Mouse (Mus musculus) cerebellum, postnatal 36 days (tissue): ENCODE measurements around the gene Topaz1.
A peak's percentile ranks its signal among the peaks of the same experiment; 100 is the strongest.

Source experiments
- DNase-seq, 2 experiments: peaks; one replicate each; pipeline ENCODE4 v3.0.0; 2021 to 2022; ENCODE audit warnings: mixed read lengths in 2 of 2

Topaz1 gene

DNA sequence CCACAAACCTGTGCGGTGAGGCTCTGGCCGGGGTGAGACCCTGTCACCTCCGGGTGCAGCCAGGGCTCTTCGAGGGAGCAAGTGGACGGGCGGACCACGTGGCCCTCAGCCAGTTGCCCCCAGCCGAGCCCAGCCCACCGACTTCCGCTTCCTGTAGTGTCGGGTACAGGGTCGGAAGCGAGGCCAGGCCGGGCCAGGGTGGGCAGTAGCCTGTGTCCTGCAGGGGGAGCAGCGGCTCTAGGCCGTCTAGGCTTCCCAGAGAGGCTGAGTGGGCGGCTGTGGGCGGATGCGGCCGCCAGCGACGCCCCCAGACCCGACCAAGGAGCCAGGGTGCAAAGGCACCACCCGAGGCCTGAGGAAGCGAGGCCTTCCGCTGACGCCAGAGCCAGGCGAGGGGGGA, at the start of gene Topaz1:
Topaz1 (plus strand) TSS at position 287 of the 400 bp plus-strand sequence.
- DNase-seq, result no peak

GRCm38 (mm10) chr9:122701817-122702216, 45.3 kb upstream of the Topaz1 start:
- DNase-seq, result no peak

DNA sequence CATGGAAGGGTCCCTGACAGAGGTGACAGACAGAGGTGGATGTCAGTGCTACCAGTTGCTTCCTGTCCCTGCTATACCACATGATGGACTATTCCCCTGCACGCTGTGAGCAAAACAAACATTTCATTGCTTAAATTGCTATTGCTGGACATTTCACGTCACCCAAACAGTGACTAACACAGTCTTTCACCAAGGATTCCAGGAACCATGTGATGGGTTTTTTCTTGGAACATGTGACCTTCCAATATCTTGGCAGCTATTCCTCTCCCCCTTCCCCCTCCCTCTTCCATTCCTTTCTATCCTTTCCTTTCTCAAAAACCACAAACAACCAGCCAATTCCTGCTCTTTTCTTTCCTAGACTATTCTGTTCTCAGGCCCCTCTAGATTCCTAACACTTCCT, 33.3 kb upstream of the Topaz1 start:
- no peak for DNase-seq

- no peak for DNase-seq
Observed at GRCm38 (mm10) chr9:122715046-122715445, 32.1 kb upstream of the Topaz1 start.

DNA sequence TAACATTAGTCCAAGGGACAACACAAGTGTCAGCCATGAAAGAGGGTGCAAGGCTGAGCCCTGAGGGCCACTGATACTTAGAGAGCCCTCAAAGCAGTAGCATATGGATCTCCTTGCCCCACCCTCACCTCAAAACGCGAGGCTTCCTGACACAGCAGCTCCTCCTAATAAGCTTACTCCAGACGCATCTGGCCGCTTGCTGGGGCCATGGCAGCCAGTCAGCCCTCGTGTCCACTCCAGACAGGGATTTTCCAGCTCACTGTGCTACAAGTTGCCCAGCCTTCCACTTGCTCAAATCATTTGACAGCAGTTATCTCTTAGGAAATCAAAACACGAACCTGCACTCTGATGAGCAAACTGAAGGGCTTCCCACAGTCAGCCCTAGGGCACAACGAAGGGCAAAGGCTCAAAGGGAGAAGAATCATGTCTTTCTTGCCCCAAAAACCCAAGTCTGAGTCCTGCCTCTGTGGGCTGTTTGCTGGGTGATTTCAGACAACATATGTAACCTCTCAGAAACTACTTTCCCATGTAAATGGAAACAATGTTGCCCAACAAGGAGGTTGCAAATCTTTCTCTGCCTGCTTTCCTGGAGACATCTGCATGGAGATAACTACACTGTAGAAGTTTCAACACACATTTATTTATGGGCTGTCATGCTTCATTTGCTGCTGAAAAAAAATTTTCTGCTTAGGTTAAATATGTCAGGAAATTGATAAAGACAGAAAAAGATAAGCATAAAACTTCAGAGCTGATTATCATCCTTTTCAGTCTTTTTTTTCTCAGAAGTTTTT, 30.8 kb upstream of the Topaz1 start:
- DNase-seq, result no peak

GRCm38 (mm10) chr9:122722296-122722695, 24.9 kb upstream of the Topaz1 start:
- DNase-seq, result no peak

- DNase-seq, result no peak
Observed at GRCm38 (mm10) chr9:122725046-122725765, 21.9 kb upstream of the Topaz1 start.

GRCm38 (mm10) chr9:122729500-122729899, 17.6 kb upstream of the Topaz1 start:
- DNase-seq, result peak; percentile 28 to 56

GRCm38 (mm10) chr9:122732126-122732810, 14.9 kb upstream of the Topaz1 start:
- DNase-seq, result no peak

GRCm38 (mm10) chr9:122733222-122733621, 13.9 kb upstream of the Topaz1 start:
- no peak for DNase-seq

DNA sequence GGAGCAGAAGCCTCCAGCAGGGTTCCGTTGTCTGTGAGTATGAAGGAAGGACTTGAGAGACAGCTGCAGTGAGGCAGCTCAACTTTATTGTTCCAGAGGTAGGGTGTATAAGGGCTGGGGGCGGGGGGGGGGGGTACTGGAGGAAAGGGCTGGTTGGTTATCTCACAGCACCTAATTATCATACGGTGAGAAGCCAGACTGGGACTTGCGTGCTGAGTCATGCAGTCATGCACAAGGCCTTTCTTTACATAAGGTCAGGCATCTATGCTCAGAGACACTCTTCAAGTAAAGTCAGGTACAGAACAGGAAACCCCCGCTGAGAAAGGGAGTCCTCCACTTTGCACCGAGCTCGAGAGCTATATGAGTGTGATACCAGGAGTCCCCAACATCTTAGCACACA, 12.2 kb upstream of the Topaz1 start:
- DNase-seq, result no peak

- DNase-seq, result no peak
Observed at GRCm38 (mm10) chr9:122736001-122736400, 11.1 kb upstream of the Topaz1 start.

- DNase-seq, result peak; percentile 16 to 41
Observed at GRCm38 (mm10) chr9:122736742-122737141, 10.4 kb upstream of the Topaz1 start.

- DNase-seq, result no peak
Observed at GRCm38 (mm10) chr9:122745879-122746278, 1.3 kb upstream of the Topaz1 start.

GRCm38 (mm10) chr9:122757614-122758013, 10.5 kb downstream of the Topaz1 start:
- DNase-seq, result no peak

DNA sequence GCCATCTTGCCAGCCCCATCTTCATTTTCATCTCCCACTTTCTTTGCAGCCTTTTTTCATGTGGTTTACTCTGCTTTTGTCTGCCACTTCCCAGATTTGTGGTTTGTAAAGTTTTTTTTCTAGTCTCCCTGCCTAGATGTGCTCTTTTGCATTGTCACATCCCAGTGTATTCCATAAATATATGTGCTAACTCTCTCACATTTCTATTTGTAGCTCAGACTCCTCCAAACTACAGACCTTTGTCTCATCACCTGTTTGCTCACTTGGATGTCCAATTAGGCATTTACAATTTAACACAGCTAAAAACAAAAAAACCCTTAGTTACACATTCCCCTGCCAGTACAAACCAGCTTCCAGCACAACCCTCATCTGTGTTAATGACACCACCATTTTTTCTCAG, 13.0 kb downstream of the Topaz1 start:
- no peak for DNase-seq

DNA sequence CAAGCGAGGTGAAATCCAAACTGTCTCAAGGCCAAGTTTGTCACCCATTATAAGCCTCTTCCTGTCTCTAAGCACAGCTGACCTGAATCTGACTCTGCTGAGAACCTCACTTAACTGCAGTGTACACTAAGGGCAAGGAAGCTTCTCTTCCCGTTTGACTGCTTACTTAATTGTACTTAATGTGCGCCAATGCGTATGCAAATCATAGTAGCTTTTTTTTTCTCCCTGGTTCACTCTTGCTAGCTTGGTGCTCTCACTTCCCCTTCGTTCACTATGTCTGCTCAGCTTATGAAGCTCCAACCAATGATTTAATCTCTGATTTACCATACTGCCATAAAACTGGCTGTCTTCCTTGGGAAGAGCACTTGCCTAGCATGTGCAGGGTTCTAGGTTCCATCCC, 38.1 kb downstream of the Topaz1 start:
- DNase-seq, result no peak

DNA sequence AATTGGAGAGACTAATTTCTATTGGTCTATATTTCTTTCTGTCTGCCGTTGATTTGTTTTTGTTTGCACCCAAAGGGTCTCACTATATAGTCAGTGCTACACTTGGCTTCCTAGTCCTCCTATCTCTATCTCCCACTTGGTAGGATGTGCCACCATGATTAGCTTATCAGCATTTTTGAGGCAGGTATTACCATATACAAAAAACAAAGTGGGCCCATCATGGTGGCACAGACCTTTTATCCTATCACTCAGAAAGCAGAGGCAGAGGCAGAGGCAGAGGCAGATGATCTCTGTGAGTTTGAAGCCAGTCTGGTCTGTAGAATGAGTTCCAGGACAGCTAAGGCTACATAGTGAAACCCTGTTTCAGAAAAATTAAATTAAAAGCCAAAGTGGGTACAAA, 39.4 kb downstream of the Topaz1 start:
- no peak for DNase-seq

DNA sequence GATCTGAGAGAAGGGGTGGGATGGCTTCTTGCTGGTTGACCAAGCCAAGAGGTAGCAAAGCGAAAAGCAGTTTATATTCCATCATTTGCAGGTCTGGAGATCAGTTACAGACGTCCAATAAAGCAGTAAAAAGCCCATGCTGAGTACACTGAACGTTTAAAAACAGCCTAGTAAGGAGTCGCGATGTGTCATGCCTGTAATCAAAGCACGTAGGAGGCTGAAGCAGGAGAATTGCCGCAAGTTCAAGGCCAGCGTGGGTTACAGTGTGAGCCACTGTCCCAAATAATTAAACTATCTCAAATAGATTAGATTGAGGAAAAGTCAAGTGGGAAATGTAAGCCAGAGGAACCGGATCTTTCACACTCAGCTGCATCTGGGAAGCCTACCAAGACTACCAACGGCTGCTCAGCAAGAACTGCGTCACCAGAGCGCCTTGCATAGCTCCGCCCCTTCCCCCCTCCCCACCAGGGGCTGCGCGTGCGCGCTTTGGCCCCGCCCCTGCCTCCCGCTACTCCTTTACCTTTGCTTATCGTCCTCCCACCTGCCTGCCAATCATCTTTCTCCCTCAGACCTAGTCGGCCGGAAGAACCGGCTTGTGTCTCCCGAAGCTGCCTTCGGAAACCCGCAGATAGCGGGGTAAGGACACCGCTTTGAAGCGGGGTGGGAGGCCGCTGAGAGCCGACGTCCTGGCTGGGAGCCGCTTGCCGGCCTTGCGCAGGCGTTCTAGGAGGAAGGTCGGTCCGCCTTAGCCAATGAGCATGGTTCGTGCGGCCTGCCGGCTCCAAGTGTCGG, 58.1 kb downstream of the Topaz1 start, which contains the start of gene Tcaim:
Tcaim (plus strand) TSS at position 487 of the 792 bp plus-strand sequence.
- peak; percentile 90 to 94 for DNase-seq

- DNase-seq, result no peak
Observed at GRCm38 (mm10) chr9:122805845-122806341, 58.7 kb downstream of the Topaz1 start.

- no peak for DNase-seq
Observed at GRCm38 (mm10) chr9:122807186-122807585, 60.0 kb downstream of the Topaz1 start.

DNA sequence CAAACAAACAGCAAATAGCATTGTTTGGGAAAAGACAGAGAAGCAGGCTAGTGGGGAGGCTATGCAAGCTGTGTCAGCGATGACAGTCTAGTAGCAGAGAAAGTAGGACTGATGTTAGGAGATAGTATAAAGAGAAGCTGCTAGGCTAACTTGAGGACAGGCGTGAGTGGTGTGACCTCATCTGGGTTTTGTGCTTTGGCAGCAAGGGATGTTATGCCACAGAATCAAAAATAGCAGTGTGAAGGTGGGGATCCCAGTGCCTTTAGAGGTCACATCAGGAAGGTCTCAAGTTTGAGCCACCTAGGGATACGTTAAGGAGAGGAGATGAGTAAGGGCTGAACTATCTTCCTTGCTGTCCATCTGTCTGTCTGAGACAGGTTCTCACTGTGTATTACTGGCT, 63.1 kb downstream of the Topaz1 start:
- DNase-seq, result no peak
